Mouse (Mus musculus) heart, embryonic 12.5 days (tissue): ENCODE data around the gene Fth1. TPM values are rescaled to one million over a fixed set of nuclear protein-coding genes. Genes with fewer than 3 reads are reported as not detected.

Experiments used
- ATAC-seq: fragments of 200-750 bp; cut with Nextera tagmentation; 2 replicates; pipeline ENCODE4 v1.8.0; 2017; ENCODE audit warnings: moderate TSS enrichment, moderate library complexity; ENCODE audit not compliant: insufficient number of reproducible peaks, low FRiP score
- H3K27ac ChIP-seq: fragments of 300-500 bp; sonication (generic); 2 replicates; pipeline ENCODE4 v1.5.1; 2016; ENCODE audit warnings: mild to moderate bottlenecking, moderate library complexity; ENCODE audit not compliant: poor library complexity, severe bottlenecking
- H3K27me3 ChIP-seq: fragments of 300-500 bp; sonication (generic); replicated peaks from 2 replicates; pipeline ENCODE4 v1.6.1; 2016; ENCODE audit warnings: mild to moderate bottlenecking, moderate library complexity
- H3K36me3 ChIP-seq: fragments of 300-500 bp; sonication (generic); 2 replicates; pipeline ENCODE4 v1.6.1; 2016; ENCODE audit warnings: mild to moderate bottlenecking, moderate library complexity
- H3K4me1 ChIP-seq: fragments of 300-500 bp; sonication (generic); replicated peaks from 2 replicates; pipeline ENCODE4 v1.6.1; 2016; ENCODE audit warnings: mild to moderate bottlenecking
- H3K4me2 ChIP-seq: fragments of 300-500 bp; sonication (generic); 2 replicates; pipeline ENCODE4 v1.6.1; 2016; ENCODE audit warnings: mild to moderate bottlenecking, moderate library complexity
- H3K4me3 ChIP-seq: fragments of 300-500 bp; sonication (generic); 2 replicates; pipeline ENCODE4 v1.5.1; 2016; ENCODE audit warnings: mild to moderate bottlenecking
- H3K9ac ChIP-seq: fragments of 300-500 bp; sonication (generic); 2 replicates; pipeline ENCODE4 v1.6.1; 2016; ENCODE audit warnings: mild to moderate bottlenecking, moderate library complexity
- H3K9me3 ChIP-seq: fragments of 300-500 bp; sonication (generic); replicated peaks from 2 replicates; pipeline ENCODE4 v1.6.1; 2016; ENCODE audit warnings: mild to moderate bottlenecking, moderate library complexity
- WGBS: fragments of 180-500 bp; shearing (Covaris S2); methylation state at CpG from one replicate; pipeline ENCODE4 v1.1.7; 2016; 5-methylcytosine and 5-hydroxymethylcytosine counted together
- polyA plus RNA-seq: library from polyadenylated mRNA; unstranded; fragments of >200 nt; fragmentation: Nextera tagmentation; extraction: Ambion mirVana; gene quantifications from 2 replicates; pipeline ENCODE4 v1.2.1, GENCODE M21; 2016

Gene Fth1
- polyA plus RNA-seq, 1 experiment from 2014 or later, result 2,412 TPM

DNA sequence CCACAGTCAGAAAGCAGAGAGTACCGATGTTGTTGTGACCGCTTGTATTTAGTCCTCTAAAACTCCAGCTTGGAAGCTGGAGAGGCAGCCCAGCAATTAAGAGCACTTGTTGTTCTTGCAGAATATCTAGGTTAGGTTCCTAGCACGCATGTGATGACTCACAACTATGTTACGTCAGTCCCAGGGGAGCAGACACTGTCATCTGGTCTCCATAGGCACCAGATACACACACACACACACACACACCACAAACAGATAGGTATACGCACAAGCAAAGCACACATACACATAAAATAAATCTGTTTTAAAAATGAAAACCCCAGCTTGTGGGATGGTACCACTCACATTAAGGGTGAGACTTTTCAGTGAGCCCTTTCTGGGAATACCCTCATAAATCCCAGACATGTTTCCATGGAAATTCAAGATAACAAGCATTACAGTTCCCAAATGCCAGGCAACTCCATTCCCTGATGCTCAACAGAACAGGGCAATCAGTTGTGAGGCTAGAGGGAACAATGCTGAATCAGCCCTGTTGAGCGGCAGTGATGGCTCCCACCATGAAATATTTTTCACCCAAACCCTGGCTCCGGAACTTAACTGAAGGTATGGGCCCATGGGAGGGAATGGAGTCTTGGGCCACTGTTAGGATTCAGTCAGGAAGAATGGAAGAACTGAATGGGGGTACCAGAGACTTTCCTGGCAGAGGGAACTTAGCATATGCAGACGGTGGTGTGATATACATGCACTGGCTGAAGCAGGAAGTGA, 34.4 kb upstream of the Fth1 start:
- Histone ChIP-seq H3K27me3 (no peaks in the 10 kb centered on the region), H3K36me3 (no peaks in the 10 kb centered on the region), H3K4me2 (no peak overlapping the region), H3K4me3 (no peak overlapping the region), H3K27ac (peak overlapping the region; percentile 44), H3K9me3 (peaks cover 3% of the 10 kb centered on the region; the same call in 1 of the 2 replicates), H3K9ac (no peak overlapping the region), H3K4me1 (peaks cover 37% of the 10 kb centered on the region)
- WGBS, result 70% methylated on average over 8 of the region's 8 CpGs
- ATAC-seq, result no peak

DNA sequence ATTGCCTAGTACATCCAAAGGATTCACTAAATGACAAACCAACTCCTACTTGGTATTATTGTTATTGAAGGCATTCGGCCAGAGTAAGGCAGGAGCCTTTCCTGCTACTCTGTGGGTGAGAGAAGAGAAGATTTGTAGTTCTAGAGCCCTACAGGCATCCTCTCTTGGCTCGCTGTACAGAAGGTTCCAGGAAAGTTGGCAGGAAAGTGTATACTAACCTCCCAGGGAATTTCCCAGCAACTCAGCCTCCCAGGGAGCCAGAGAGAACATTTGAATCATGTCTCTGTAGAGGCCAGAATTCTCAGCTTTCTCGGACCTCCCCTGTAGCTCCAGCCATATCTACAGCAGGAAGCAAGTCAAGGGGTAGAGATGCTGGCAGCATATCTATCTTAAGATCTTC, 33.4 kb upstream of the Fth1 start:
- peaks cover 4% of the 10 kb centered on the region; the same call in 1 of the 2 replicates for H3K9me3 ChIP-seq
- H3K4me2 ChIP-seq, result no peak overlapping the region
- no peak overlapping the region for H3K9ac ChIP-seq
- 60% methylated on average over 3 of the region's 3 CpGs for WGBS
- no peak for ATAC-seq
- no peaks in the 10 kb centered on the region for H3K36me3 ChIP-seq
- no peak overlapping the region for H3K4me3 ChIP-seq
- H3K27ac ChIP-seq, result no peak overlapping the region
- H3K27me3 ChIP-seq, result no peaks in the 10 kb centered on the region
- H3K4me1 ChIP-seq, result peaks cover 32% of the 10 kb centered on the region

DNA sequence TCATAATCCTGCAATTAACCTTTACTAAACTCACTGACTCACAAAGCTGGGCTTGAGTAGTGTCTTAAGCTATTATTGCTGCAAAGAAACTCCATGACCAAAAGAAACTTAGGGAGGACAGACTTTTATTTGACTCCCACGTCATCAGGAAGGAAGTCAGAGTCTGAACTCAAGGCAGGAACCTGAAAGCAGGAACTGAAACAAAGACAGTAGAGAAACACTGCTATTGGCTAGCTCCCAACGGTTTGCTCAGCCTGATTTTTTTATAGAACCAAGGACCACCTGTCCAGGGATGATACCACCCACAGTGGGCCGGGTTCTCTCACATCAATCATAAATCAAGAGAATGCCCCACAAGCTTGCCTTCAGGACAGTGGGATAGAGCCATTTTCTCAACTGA, 28.0 kb upstream of the Fth1 start:
- no peak overlapping the region for H3K9ac ChIP-seq
- no peaks in the 10 kb centered on the region for H3K27me3 ChIP-seq
- H3K27ac ChIP-seq, result no peak overlapping the region
- 74% methylated on average over 3 of the region's 3 CpGs for WGBS
- H3K9me3 ChIP-seq, result peaks cover 5% of the 10 kb centered on the region; the same call in 1 of the 2 replicates
- H3K4me2 ChIP-seq, result no peak overlapping the region
- no peak for ATAC-seq
- no peak overlapping the region for H3K4me3 ChIP-seq
- H3K4me1 ChIP-seq, result peaks cover 17% of the 10 kb centered on the region
- no peaks in the 10 kb centered on the region for H3K36me3 ChIP-seq

DNA sequence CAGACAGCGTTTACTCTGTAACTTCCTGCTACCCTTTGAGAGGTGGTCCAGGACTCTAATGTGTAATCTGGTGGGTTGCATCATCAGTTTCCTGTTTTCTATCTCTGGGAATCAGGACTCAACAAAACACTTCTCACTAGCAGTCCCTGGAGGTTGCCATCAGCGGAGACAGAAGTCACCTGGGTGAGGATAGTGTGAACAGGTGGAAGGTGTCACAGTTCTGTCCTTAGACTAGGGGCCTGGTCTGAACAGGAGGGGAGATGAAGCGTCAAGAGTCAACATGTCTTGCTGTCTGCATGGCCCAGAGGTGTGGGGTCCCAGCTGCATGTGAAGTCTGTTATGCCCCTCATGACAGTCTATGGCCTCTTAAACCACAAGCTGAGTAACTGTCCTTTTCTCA, 27.5 kb upstream of the Fth1 start:
- 84% methylated on average over 3 of the region's 3 CpGs for WGBS
- Histone ChIP-seq H3K4me3 (no peak overlapping the region), H3K9me3 (peaks cover 5% of the 10 kb centered on the region; the same call in 1 of the 2 replicates), H3K27ac (no peak overlapping the region), H3K36me3 (no peaks in the 10 kb centered on the region), H3K9ac (no peak overlapping the region), H3K4me1 (peaks cover 17% of the 10 kb centered on the region), H3K4me2 (no peak overlapping the region), H3K27me3 (no peaks in the 10 kb centered on the region)
- ATAC-seq, result no peak

DNA sequence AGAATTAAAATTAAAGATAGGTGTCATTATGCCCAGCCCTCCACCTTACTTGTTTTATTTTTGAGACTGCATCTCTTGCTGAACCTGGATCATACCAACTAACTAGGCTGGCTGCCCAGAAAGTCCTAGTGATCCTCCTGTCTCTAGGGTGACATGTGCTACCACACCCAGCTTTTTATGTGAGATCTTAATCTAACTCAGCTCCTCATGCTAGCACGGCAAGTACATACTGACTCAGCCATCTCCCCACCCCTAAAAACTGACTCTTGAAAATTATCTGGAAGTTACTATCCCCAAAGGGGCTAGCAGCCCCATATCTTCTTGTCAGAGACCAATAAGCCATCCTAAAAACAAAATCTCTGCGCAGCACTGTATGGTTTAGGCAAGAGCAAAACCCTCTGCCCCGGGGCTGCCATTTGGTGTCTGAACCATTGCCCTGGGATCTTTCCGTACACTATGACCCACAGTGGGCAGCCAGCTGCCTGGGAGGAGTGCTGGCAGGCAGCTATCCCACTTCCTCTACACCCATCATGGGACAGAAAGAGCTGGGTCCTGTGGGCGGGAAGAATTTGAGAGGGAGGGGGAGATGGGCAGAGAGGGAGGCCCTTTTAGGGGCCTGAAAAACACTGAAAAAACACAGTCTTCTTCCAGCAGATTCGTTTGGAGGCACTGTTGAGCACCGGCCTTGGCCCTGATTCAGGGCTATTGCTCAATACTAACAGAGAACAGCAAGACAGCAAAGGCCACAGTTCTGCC, 26.2 kb upstream of the Fth1 start:
- Histone ChIP-seq H3K9ac (0 out of 2 replicates have a peak overlapping the region, but pooled peaks have one; percentile 43), H3K9me3 (peaks cover 5% of the 10 kb centered on the region; the same call in 1 of the 2 replicates), H3K4me3 (no peak overlapping the region), H3K27ac (peak overlapping the region; percentile 81), H3K4me2 (peak overlapping the region; percentile 34; the same call in 1 of the 2 replicates), H3K27me3 (no peaks in the 10 kb centered on the region), H3K36me3 (no peaks in the 10 kb centered on the region), H3K4me1 (peaks cover 17% of the 10 kb centered on the region)
- ATAC-seq, result peak; percentile 81
- 32% methylated on average over 7 of the region's 7 CpGs for WGBS

DNA sequence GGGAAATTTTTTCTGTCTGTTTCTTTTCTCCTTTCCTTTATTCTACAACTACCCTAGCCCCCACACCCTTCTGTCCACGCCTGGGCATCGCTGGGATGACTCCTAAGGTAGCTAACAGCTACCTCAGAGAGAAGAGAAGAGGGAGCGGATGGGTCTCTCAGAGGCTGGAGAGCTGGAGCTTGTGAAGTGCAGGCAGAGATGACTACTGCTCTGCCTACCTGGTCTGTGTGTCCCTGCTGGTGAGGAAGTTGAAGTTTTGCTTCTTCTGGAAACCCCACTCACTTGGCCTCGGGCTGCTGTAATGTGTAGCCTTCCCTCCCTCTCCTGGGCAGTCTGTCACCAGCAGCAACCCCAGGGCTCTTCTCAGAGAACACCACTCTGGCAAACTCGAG, 25.6 kb upstream of the Fth1 start:
- H3K9me3 ChIP-seq, result peaks cover 3% of the 10 kb centered on the region; the same call in 1 of the 2 replicates
- H3K4me1 ChIP-seq, result peaks cover 17% of the 10 kb centered on the region
- H3K4me3 ChIP-seq, result no peak overlapping the region
- peak; percentile 57 for ATAC-seq
- WGBS, result 27% methylated on average over 5 of the region's 5 CpGs
- H3K36me3 ChIP-seq, result no peaks in the 10 kb centered on the region
- peak overlapping the region; percentile 81 for H3K27ac ChIP-seq
- H3K4me2 ChIP-seq, result peak overlapping the region; percentile 34; the same call in 1 of the 2 replicates
- H3K27me3 ChIP-seq, result no peaks in the 10 kb centered on the region
- H3K9ac ChIP-seq, result peak overlapping the region; percentile 43; the same call in 1 of the 2 replicates

DNA sequence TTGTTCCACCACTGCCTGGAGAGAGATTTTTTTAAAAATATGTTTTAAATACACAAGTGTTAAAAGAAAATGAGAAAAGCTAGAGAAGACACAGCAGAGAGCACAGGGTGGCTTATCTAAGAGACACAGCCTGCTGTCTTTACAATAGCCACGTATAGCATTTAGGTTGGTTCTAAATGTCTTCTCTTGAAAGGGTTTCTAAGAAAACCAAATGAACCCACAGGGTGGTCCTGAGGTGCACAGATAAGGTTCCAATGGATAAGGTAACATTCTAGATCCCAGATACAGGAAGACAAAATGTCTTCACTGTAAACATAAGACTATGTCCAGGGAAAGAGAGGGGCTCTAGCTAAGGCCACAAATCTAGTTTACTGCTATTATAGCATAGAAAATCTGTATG, 25.0 kb upstream of the Fth1 start:
- Histone ChIP-seq H3K27me3 (no peaks in the 10 kb centered on the region), H3K9me3 (0 out of 2 replicates have a peak, but pooled peaks cover 2% of the 10 kb centered on the region), H3K4me3 (no peak overlapping the region), H3K36me3 (no peaks in the 10 kb centered on the region), H3K4me1 (peaks cover 17% of the 10 kb centered on the region), H3K4me2 (no peak overlapping the region), H3K9ac (no peak overlapping the region), H3K27ac (peak overlapping the region; percentile 81)
- ATAC-seq, result no peak
- 57% methylated on average over 1 of the region's 1 CpGs for WGBS

DNA sequence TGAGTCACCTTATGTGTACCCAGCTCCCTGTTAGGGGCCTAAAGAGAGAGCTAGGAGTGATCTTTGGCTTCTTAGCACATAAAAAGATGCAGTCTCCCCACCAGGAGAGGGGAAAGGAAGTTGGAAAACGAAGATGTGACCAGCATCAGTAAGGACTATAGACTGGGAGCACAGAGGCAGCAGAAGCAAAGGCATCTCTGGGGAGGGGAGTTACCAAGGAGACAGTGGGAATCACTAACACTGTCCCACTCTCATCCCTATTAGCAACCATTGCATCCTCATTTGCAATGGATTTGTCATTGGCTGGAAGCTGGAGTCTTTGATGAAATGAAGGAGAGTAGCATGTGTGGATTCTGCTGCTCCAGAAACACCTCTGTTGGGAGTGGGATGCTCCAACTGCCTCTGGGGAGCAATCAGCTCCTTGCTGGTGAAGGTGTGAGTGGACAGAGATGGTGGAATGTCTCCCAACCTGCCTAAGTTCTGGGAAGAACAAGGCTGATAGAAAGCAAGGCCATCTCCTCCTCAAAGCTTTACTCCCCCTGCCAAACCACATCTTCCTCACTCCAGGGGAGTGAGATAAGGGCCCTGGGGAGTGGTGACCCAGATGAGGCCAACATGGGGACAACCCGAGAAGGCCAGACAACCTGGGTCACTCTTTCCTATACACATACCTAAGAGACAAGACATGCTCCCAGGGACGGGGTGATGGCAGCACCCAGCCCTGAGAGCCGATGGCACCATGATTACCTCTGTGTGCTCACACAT, 23.6 kb upstream of the Fth1 start:
- Histone ChIP-seq H3K9ac (no peak overlapping the region), H3K9me3 (0 out of 2 replicates have a peak, but pooled peaks cover 2% of the 10 kb centered on the region), H3K27me3 (no peaks in the 10 kb centered on the region), H3K4me2 (no peak overlapping the region), H3K4me1 (peaks cover 17% of the 10 kb centered on the region), H3K4me3 (no peak overlapping the region), H3K36me3 (no peaks in the 10 kb centered on the region), H3K27ac (no peak overlapping the region)
- WGBS, result 58% methylated on average over 4 of the region's 4 CpGs
- ATAC-seq, result no peak

DNA sequence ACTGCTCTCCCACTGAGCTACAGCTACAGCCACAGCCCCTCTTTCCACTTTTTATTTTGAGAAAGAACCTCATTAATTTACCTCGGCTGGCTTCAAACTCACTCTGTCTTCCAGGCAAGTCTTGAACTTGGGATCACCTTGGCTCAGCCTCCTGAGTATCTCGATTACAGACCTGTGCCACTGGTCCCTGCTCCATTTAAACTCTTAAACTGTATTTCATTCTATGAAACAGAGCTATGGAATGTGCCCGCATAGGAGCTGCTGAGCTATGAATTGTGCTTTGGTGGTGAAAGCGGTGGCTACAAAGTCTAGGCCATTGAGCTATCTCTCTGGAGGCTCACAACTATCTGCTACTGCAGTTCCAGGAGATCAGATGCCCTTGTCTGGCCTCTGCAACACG, 22.4 kb upstream of the Fth1 start:
- Histone ChIP-seq H3K4me3 (no peak overlapping the region), H3K9me3 (no peaks in the 10 kb centered on the region), H3K36me3 (no peaks in the 10 kb centered on the region), H3K9ac (no peak overlapping the region), H3K4me2 (no peak overlapping the region), H3K4me1 (peaks cover 17% of the 10 kb centered on the region), H3K27me3 (no peaks in the 10 kb centered on the region), H3K27ac (no peak overlapping the region)
- ATAC-seq, result no peak
- WGBS, result 83% methylated on average over 5 of the region's 5 CpGs

DNA sequence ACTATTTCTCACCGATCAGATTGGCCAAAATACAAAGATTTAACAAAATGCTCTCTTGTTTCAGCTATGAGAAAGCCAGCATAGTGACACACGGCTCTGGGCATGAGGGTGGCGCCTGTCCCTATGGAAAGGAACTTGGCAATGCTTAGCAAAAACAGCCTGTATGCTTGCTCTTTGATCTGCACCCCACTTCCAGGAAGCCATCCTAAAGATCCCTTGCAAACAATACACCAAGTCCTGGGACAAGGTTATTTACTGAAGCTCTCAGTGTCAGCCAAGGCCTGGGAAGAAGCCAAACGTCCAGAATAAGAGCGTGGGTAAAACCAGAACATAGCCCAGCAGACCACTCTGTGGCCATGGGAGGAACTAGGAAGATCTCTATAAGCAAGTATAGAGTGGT, 19.6 kb upstream of the Fth1 start:
- Histone ChIP-seq H3K9ac (no peak overlapping the region), H3K27ac (no peak overlapping the region), H3K4me3 (no peak overlapping the region), H3K4me2 (no peak overlapping the region), H3K9me3 (no peaks in the 10 kb centered on the region), H3K27me3 (no peaks in the 10 kb centered on the region), H3K4me1 (peaks cover 6% of the 10 kb centered on the region; the same call in 1 of the 2 replicates), H3K36me3 (no peaks in the 10 kb centered on the region)
- 80% methylated on average over 5 of the region's 5 CpGs for WGBS
- no peak for ATAC-seq
